ENCODE assay signal across 7 mouse cellular contexts in genomic region chr14:21678509-21679285, GRCm38 (mm10). TPM values are rescaled to one million over a fixed set of nuclear protein-coding genes. Genes with fewer than 3 reads are reported as not detected.
DNase-seq lines count a peak whose midpoint lies in the region; ATAC-seq and TF ChIP-seq lines count a peak whose summit lies in the region.

No protein-coding gene starts in this region.

- no peak overlapping the region for H3K27ac ChIP-seq in kidney, embryonic 16.5 days (ENCODE audit: low read length)
- peak overlapping the region; percentile 44; the same call in 1 of the 2 replicates for H3K27ac ChIP-seq in limb, embryonic 13.5 days

- H3K9me3 ChIP-seq in kidney, embryonic 16.5 days (ENCODE audit: low read length), result no peaks in the 10 kb centered on the region
- no peaks in the 10 kb centered on the region for H3K9me3 ChIP-seq in E14TG2a.4 (ENCODE audit: low read length)
- H3K9me3 ChIP-seq in limb, embryonic 13.5 days, result no peaks in the 10 kb centered on the region

- no peaks in the 10 kb centered on the region for H3K27me3 ChIP-seq in kidney, embryonic 16.5 days (ENCODE audit: insufficient read depth, low read length)
- peaks cover 3% of the 10 kb centered on the region for H3K27me3 ChIP-seq in E14TG2a.4 (ENCODE audit: insufficient read depth, low read length)
- no peaks in the 10 kb centered on the region for H3K27me3 ChIP-seq in limb, embryonic 13.5 days

- TF ChIP-seq CTCF in E14TG2a.4 (conservative IDR thresholded peaks at IDR 0.05; ENCODE audit: low read length), result peak; percentile 95

- H3K4me2 ChIP-seq in kidney, embryonic 16.5 days (replicated peaks; ENCODE audit: low read depth, low read length), result no peak overlapping the region
- H3K4me2 ChIP-seq in limb, embryonic 13.5 days (replicated peaks), result no peak overlapping the region

- no peak overlapping the region for H3K9ac ChIP-seq in kidney, embryonic 16.5 days (replicated peaks; ENCODE audit: low read length)
- H3K9ac ChIP-seq in limb, embryonic 13.5 days, result no peak overlapping the region

- H3K4me1 ChIP-seq in kidney, embryonic 16.5 days (ENCODE audit: insufficient read depth, low read length), result peaks cover 21% of the 10 kb centered on the region
- peaks cover 31% of the 10 kb centered on the region for H3K4me1 ChIP-seq in E14TG2a.4 (replicated peaks; ENCODE audit: low read depth, low read length)
- peaks cover 77% of the 10 kb centered on the region for H3K4me1 ChIP-seq in limb, embryonic 13.5 days

- WGBS in kidney, embryonic 16.5 days, result 48% methylated on average over 7 of the region's 7 CpGs
- 51% methylated on average over 7 of the region's 7 CpGs for WGBS in limb, embryonic 13.5 days

- no peak for ATAC-seq in kidney, embryonic 16.5 days (ENCODE audit: low FRiP score, low TSS enrichment)
- no peak for ATAC-seq in limb, embryonic 13.5 days (ENCODE audit: low FRiP score, low read depth)

- H3K4me3 ChIP-seq in kidney, embryonic 16.5 days (ENCODE audit: low read length), result no peak overlapping the region
- no peak overlapping the region for H3K4me3 ChIP-seq in E14TG2a.4 (replicated peaks; ENCODE audit: low read length)
- H3K4me3 ChIP-seq in limb, embryonic 13.5 days, result no peak overlapping the region

- H3K36me3 ChIP-seq in kidney, embryonic 16.5 days (ENCODE audit: insufficient read depth, low read length), result no peaks in the 10 kb centered on the region
- 0 out of 2 replicates have a peak, but pooled peaks cover 4% of the 10 kb centered on the region for H3K36me3 ChIP-seq in E14TG2a.4 (ENCODE audit: insufficient read depth, low read length)
- no peaks in the 10 kb centered on the region for H3K36me3 ChIP-seq in limb, embryonic 13.5 days

- DNase-seq in kidney, adult 18-20 months, result peak; percentile 66
- peak; percentile 75 for DNase-seq in adrenal gland, postnatal 10 days
- DNase-seq in gastrocnemius, adult 8-10 months (ENCODE audit: low spot score in 2 of 2), result peak; percentile 32 to 35
- DNase-seq in retina, embryonic 14.5 days (ENCODE audit: low spot score), result peak; percentile 77

RNA-seq across cellular contexts. Expression of gene Dupd1, which starts 35.7 kb away (rescaled TPM):
- polyA plus RNA-seq in kidney, embryonic 16.5 days (2015; fragmentation: Nextera tagmentation; extraction: Ambion mirVana), result 0.22 TPM in 1 of 2 replicates, not detected in the other
- 1 to 10 TPM; 2.1 to 4.1 TPM for total RNA-seq in adrenal gland, postnatal 10 days (2021)
- 10 to 100 TPM; 23.7 to 47.1 (median 35.0) TPM for total RNA-seq in gastrocnemius, adult 8-10 months (2022)
- 0.97 and 1.2 TPM in 2 replicates for polyA plus RNA-seq in limb, embryonic 13.5 days (2015; fragmentation: Nextera tagmentation; extraction: Ambion mirVana)

Comparison
In these comparisons a context has a peak if more than half of its experiments do, and no peak if none do; other contexts are left out.
1. RNA of gene Dupd1, which starts 35.7 kb away (total RNA-seq): 23.7 to 47.1 TPM in gastrocnemius, adult 8-10 months; 2.1 to 4.1 TPM in adrenal gland, postnatal 10 days; every median in the first group is over 4 times any median in the second.
2. Peak in every context shown above with its lines, with median percentiles within 50 percentile points of each other: DNase-seq.